11 mouse cellular contexts compared by ENCODE assay signal in the genomic region with DNA sequence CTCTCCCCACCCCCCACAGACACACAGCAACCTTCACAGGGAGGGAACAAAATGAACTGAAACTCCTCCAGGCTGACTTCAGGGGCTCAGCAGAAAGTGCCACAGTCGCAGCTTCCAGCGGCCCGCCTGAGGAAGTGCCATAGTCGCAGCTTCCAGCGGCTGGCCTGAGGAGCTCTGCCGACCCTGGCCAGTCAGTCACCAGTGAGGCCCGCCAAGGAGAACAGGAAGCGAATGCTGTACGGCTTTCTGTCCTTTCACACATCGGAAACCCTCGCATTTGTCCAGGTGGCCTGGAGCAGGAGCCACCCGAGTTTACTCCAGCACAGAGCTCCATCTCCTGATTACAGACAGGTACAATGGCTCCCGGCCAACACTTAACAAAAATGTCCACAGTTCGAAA. TPM values are rescaled to one million over a fixed set of nuclear protein-coding genes. Genes with fewer than 3 reads are reported as not detected.
DNase-seq lines count a peak whose midpoint lies in the region; ATAC-seq and TF ChIP-seq lines count a peak whose summit lies in the region.
"Had no signal": no experiment of that assay in that cellular context is flagged by ENCODE, and none has a peak within 500 bp of the region (broad histone marks: within the 10 kb centered on the region; RNA-seq: fewer than 3 reads in every experiment).

No protein-coding gene starts in this region.

- no peaks in the 10 kb centered on the region for H3K36me3 ChIP-seq in heart, embryonic 10.5 days
- no peaks in the 10 kb centered on the region for H3K36me3 ChIP-seq in lung, embryonic 14.5 days (ENCODE audit: insufficient read depth)
- no peaks in the 10 kb centered on the region for H3K36me3 ChIP-seq in lung, postnatal 0 days (ENCODE audit: insufficient read depth, low read length)
- no peaks in the 10 kb centered on the region for H3K36me3 ChIP-seq in hindbrain, postnatal 0 days (ENCODE audit: insufficient read depth, low read length)
- H3K36me3 ChIP-seq: heart, embryonic 15.5 days; stomach, embryonic 15.5 days had no signal

- no peak overlapping the region for H3K4me3 ChIP-seq in heart, embryonic 10.5 days
- H3K4me3 ChIP-seq in lung, embryonic 14.5 days (ENCODE audit: low read depth, low read length), result no peak overlapping the region
- no peak overlapping the region for H3K4me3 ChIP-seq in lung, postnatal 0 days (ENCODE audit: low read depth, low read length)
- H3K4me3 ChIP-seq in hindbrain, postnatal 0 days (ENCODE audit: low read length), result no peak overlapping the region
- H3K4me3 ChIP-seq: heart, embryonic 15.5 days; limb, embryonic 15.5 days; stomach, embryonic 15.5 days had no signal

- no peak for TF ChIP-seq CTCF in lung, embryonic 14.5 days (IDR thresholded peaks at IDR 0.05; ENCODE audit: low read depth)
- TF ChIP-seq CTCF in lung, postnatal 0 days (IDR thresholded peaks at IDR 0.05), result no peak
- no peak for TF ChIP-seq CTCF in hindbrain, postnatal 0 days (IDR thresholded peaks at IDR 0.05; ENCODE audit: low read depth)

- H3K4me2 ChIP-seq in lung, embryonic 14.5 days, result no peak overlapping the region
- H3K4me2 ChIP-seq in lung, postnatal 0 days (replicated peaks; ENCODE audit: low read depth, low read length), result no peak overlapping the region
- no peak overlapping the region for H3K4me2 ChIP-seq in hindbrain, postnatal 0 days (ENCODE audit: low read depth, low read length)
- H3K4me2 ChIP-seq: heart, embryonic 15.5 days; limb, embryonic 15.5 days; stomach, embryonic 15.5 days had no signal

- no peaks in the 10 kb centered on the region; the same call in 1 of the 2 replicates for H3K4me1 ChIP-seq in heart, embryonic 10.5 days
- no peaks in the 10 kb centered on the region for H3K4me1 ChIP-seq in lung, embryonic 14.5 days (ENCODE audit: insufficient read depth)
- no peaks in the 10 kb centered on the region for H3K4me1 ChIP-seq in lung, postnatal 0 days (ENCODE audit: insufficient read depth, low read depth, low read length)
- H3K4me1 ChIP-seq in hindbrain, postnatal 0 days (ENCODE audit: insufficient read depth, low read length), result no peaks in the 10 kb centered on the region
- H3K4me1 ChIP-seq: heart, embryonic 15.5 days; limb, embryonic 15.5 days; stomach, embryonic 15.5 days had no signal

- H3K9ac ChIP-seq in lung, embryonic 14.5 days, result no peak overlapping the region
- H3K9ac ChIP-seq in lung, postnatal 0 days (replicated peaks; ENCODE audit: low read depth), result no peak overlapping the region
- no peak overlapping the region for H3K9ac ChIP-seq in hindbrain, postnatal 0 days (replicated peaks; ENCODE audit: low read length)
- H3K9ac ChIP-seq: heart, embryonic 15.5 days; limb, embryonic 15.5 days; stomach, embryonic 15.5 days had no signal

- DNase-seq in heart, adult 18-20 months, result peak; percentile 15 to 57
- DNase-seq in heart, embryonic 10.5 days (ENCODE audit: low spot score), result no peak
- DNase-seq in lung, embryonic 14.5 days, result peak; percentile 26
- DNase-seq in lung, postnatal 0 days (ENCODE audit: low spot score), result no peak
- peak; percentile 6 for DNase-seq in gastrocnemius, postnatal 10 days
- DNase-seq in telencephalon, adult 2 months (ENCODE audit: low read depth, low spot score), result peak; percentile 16
- DNase-seq in hindbrain, postnatal 0 days (ENCODE audit: low spot score), result no peak

- ATAC-seq in lung, embryonic 14.5 days (ENCODE audit: insufficient read depth), result no peak
- ATAC-seq in lung, postnatal 0 days, result no peak
- no peak for ATAC-seq in hindbrain, postnatal 0 days
- ATAC-seq: inflammation-experienced regulatory T-cells, adult 6 months had no signal

- 33% methylated on average over 14 of the region's 14 CpGs for WGBS in heart, embryonic 10.5 days
- WGBS in lung, embryonic 14.5 days, result 45% methylated on average over 14 of the region's 14 CpGs
- 36% methylated on average over 14 of the region's 14 CpGs for WGBS in lung, postnatal 0 days
- 60% methylated on average over 14 of the region's 14 CpGs for WGBS in hindbrain, postnatal 0 days

- no peak for TF ChIP-seq EP300 in lung, postnatal 0 days (IDR thresholded peaks at IDR 0.05)

- no peaks in the 10 kb centered on the region for H3K9me3 ChIP-seq in heart, embryonic 10.5 days
- H3K9me3 ChIP-seq in lung, embryonic 14.5 days (ENCODE audit: low read depth, low read length), result no peaks in the 10 kb centered on the region
- no peaks in the 10 kb centered on the region for H3K9me3 ChIP-seq in lung, postnatal 0 days (ENCODE audit: low read length)
- H3K9me3 ChIP-seq in hindbrain, postnatal 0 days (ENCODE audit: low read length), result no peaks in the 10 kb centered on the region
- H3K9me3 ChIP-seq: heart, embryonic 15.5 days; limb, embryonic 15.5 days; stomach, embryonic 15.5 days had no signal

- H3K27ac ChIP-seq in heart, embryonic 10.5 days, result no peak overlapping the region
- H3K27ac ChIP-seq in lung, embryonic 14.5 days (ENCODE audit: low read depth), result no peak overlapping the region
- H3K27ac ChIP-seq in lung, postnatal 0 days (ENCODE audit: low read length), result no peak overlapping the region
- H3K27ac ChIP-seq in hindbrain, postnatal 0 days, result no peak overlapping the region
- H3K27ac ChIP-seq: heart, embryonic 15.5 days; limb, embryonic 15.5 days; stomach, embryonic 15.5 days had no signal

- H3K27me3 ChIP-seq in heart, embryonic 10.5 days (ENCODE audit: insufficient read depth, poor library complexity, severe bottlenecking), result no peaks in the 10 kb centered on the region
- no peaks in the 10 kb centered on the region for H3K27me3 ChIP-seq in lung, embryonic 14.5 days (ENCODE audit: insufficient read depth, low read length)
- H3K27me3 ChIP-seq in lung, postnatal 0 days (replicated peaks; ENCODE audit: insufficient read depth, low read length), result no peaks in the 10 kb centered on the region
- H3K27me3 ChIP-seq in hindbrain, postnatal 0 days (ENCODE audit: insufficient read depth, low read length), result no peaks in the 10 kb centered on the region
- H3K27me3 ChIP-seq: heart, embryonic 15.5 days; limb, embryonic 15.5 days; stomach, embryonic 15.5 days had no signal

RNA-seq across cellular contexts. Expression of gene Ulk4, which starts 27.2 kb away (rescaled TPM):
- total RNA-seq in heart, adult 18-20 months (2021), result under 1 TPM; 0.22 to 0.46 TPM
- polyA plus RNA-seq in heart, embryonic 10.5 days (2016; fragmentation: Nextera tagmentation; extraction: Ambion mirVana), result 89.4 and 98.5 TPM in 2 replicates
- polyA plus RNA-seq in lung, embryonic 14.5 days (2014; fragmentation: Nextera tagmentation; extraction: Ambion mirVana), result 123 and 125 TPM in 2 replicates
- polyA plus RNA-seq in lung, postnatal 0 days (2015; fragmentation: Nextera tagmentation; extraction: Ambion mirVana), result 117 and 122 TPM in 2 replicates
- total RNA-seq in gastrocnemius, postnatal 10 days (2021), result under 1 TPM; 0.80 to 0.97 TPM
- 8.9 and 20.0 TPM in 2 replicates for total RNA-seq in hindbrain, postnatal 0 days (2014; rRNA removed)
- polyA plus RNA-seq in hindbrain, postnatal 0 days (2015; fragmentation: Nextera tagmentation; extraction: Ambion mirVana), result 76.3 and 80.8 TPM in 2 replicates

RNA-seq across cellular contexts. Expression of gene Trak1, which starts 47.5 kb away (rescaled TPM):
- total RNA-seq in heart, adult 18-20 months (2021), result 100 to 1,000 TPM; 294 to 298 TPM
- polyA plus RNA-seq in heart, embryonic 10.5 days (2016; fragmentation: Nextera tagmentation; extraction: Ambion mirVana), result 18.2 and 24.1 TPM in 2 replicates
- polyA plus RNA-seq in lung, embryonic 14.5 days (2014; fragmentation: Nextera tagmentation; extraction: Ambion mirVana), result 20.8 and 20.9 TPM in 2 replicates
- polyA plus RNA-seq in lung, postnatal 0 days (2015; fragmentation: Nextera tagmentation; extraction: Ambion mirVana), result 27.1 and 28.6 TPM in 2 replicates
- 100 to 1,000 TPM; 203 to 207 TPM for total RNA-seq in gastrocnemius, postnatal 10 days (2021)
- 129 and 170 TPM in 2 replicates for total RNA-seq in hindbrain, postnatal 0 days (2014; rRNA removed)
- polyA plus RNA-seq in hindbrain, postnatal 0 days (2015; fragmentation: Nextera tagmentation; extraction: Ambion mirVana), result 55.7 and 57.8 TPM in 2 replicates

Comparison
In these comparisons a context has a peak if more than half of its experiments do, and no peak if none do; other contexts are left out.
1. DNase-seq: peak in heart, adult 18-20 months (2 of 2), lung, embryonic 14.5 days (single experiment), gastrocnemius, postnatal 10 days (single experiment) and telencephalon, adult 2 months (single experiment); none in heart, embryonic 10.5 days (single experiment), lung, postnatal 0 days (single experiment) and hindbrain, postnatal 0 days (single experiment).